Mouse (Mus musculus) lung, embryonic 15.5 days (tissue): ENCODE results near the gene Syap1. TPM values are rescaled to one million over a fixed set of nuclear protein-coding genes. Genes with fewer than 3 reads are reported as not detected.
"Not testable (repeated sequence)": the region's sequence is repeated elsewhere in the genome, so short reads cannot be mapped to it uniquely, and the experiment has no call there.

Experiments
- ATAC-seq: fragments of 200-750 bp; cut with Nextera tagmentation; 2 replicates; pipeline ENCODE4 v1.8.0; 2017; ENCODE audit warnings: moderate number of reproducible peaks, borderline replicate concordance; ENCODE audit not compliant: low FRiP score, low TSS enrichment; ENCODE audit errors: extremely low read depth
- H3K27ac ChIP-seq: fragments of 300-500 bp; sonication (generic); 2 replicates; pipeline ENCODE4 v1.5.1; 2015; ENCODE audit warnings: moderate library complexity, mild to moderate bottlenecking, inconsistent platforms
- H3K27me3 ChIP-seq: fragments of 300-500 bp; sonication (generic); 2 replicates; pipeline ENCODE4 v1.6.1; 2015; ENCODE audit warnings: inconsistent platforms
- H3K36me3 ChIP-seq: fragments of 300-500 bp; sonication (generic); 2 replicates; pipeline ENCODE4 v1.6.1; 2015; ENCODE audit warnings: inconsistent platforms
- H3K4me1 ChIP-seq: fragments of 300-500 bp; sonication (generic); 2 replicates; pipeline ENCODE4 v1.6.1; 2015; ENCODE audit warnings: inconsistent platforms
- H3K4me2 ChIP-seq: fragments of 300-500 bp; sonication (generic); 2 replicates; pipeline ENCODE4 v1.6.1; 2015; ENCODE audit warnings: inconsistent platforms, mild to moderate bottlenecking, moderate library complexity
- H3K4me3 ChIP-seq: fragments of 300-500 bp; sonication (generic); 2 replicates; pipeline ENCODE4 v1.5.1; 2015; ENCODE audit warnings: mild to moderate bottlenecking, inconsistent platforms
- H3K9ac ChIP-seq: fragments of 300-500 bp; sonication (generic); 2 replicates; pipeline ENCODE4 v1.6.1; 2015; ENCODE audit warnings: inconsistent platforms
- H3K9me3 ChIP-seq: fragments of 300-500 bp; sonication (generic); 2 replicates; pipeline ENCODE4 v1.6.1; 2016; ENCODE audit warnings: inconsistent platforms
- WGBS: fragments of 180-500 bp; shearing (Covaris S2); methylation state at CpG from one replicate; pipeline ENCODE4 v1.1.7; 2015; 5-methylcytosine and 5-hydroxymethylcytosine counted together
- polyA plus RNA-seq: library from polyadenylated mRNA; unstranded; fragments of >200 nt; fragmentation: Nextera tagmentation; extraction: Ambion mirVana; gene quantifications from 2 replicates; pipeline ENCODE4 v1.2.1, GENCODE M21; 2015

Syap1 gene
- polyA plus RNA-seq: 39.9 and 41.5 TPM in 2 replicates

DNA sequence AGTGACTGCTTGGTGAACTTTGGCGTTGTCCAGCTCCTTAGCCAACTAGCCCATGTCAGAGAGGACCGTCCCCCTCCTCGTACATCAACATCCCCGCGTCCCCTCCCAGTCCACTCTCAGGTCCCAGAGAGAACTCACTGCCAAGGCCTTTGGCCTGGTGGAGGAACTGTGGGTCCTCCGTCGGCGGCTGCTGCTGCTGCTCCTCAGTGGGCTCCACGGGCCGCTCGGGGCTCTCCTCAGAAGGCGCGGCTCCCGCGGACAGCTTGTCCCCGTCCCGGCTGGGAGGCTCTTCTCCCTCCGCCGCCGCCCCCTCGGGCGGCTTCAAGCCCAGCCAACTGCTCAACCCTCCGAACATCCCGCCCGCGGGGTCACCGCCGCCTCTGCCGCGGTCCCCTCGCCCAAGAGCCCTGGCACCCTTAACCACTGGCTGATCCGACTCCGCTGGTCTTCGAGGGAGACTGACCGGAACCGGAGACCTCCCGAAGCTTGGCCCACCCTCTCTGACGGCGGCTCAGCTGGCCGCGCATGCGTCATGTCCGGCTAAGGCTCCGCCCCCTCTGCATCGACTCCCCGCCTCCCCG, at the start of gene Syap1:
Syap1 (minus strand) TSS at position 517 of the 581 bp plus-strand sequence.
- peak within 1 kb of the TSS; percentile 72 for H3K4me3 ChIP-seq
- H3K36me3 ChIP-seq: no peaks in the 10 kb centered on the region
- H3K4me1 ChIP-seq: no peaks in the 10 kb centered on the region; the same call in 1 of the 2 replicates
- peak; percentile 98 for ATAC-seq
- peak within 1 kb of the TSS; percentile 70 for H3K27ac ChIP-seq
- H3K4me2 ChIP-seq: peak within 1 kb of the TSS; percentile 54
- WGBS: 12% methylated on average over 42 of the region's 47 CpGs
- peak within 1 kb of the TSS; percentile 73 for H3K9ac ChIP-seq
- H3K27me3 ChIP-seq: no peaks in the 10 kb centered on the region
- no peaks in the 10 kb centered on the region for H3K9me3 ChIP-seq

DNA sequence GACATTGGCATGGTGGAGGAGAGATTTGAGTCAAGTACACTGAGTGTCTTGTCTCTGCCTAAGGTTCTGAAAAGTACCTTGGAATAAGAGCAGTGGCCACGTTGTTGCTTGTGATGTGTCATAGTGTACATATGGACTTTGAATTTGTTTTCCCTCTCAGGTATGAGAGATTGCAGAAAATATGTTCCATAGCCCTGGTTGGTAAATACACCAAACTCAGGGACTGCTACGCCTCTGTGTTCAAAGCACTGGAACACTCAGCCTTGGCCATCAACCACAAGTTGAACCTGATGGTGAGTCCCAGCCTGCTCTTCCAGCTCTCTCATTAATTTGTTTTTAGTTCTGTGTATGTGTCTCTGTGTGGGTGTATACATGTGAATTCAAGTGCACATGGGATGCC, 43.2 kb upstream of the Syap1 start:
- 96% methylated on average over 2 of the region's 2 CpGs for WGBS
- no peak overlapping the region for H3K9ac ChIP-seq
- H3K9me3 ChIP-seq: no peaks in the 10 kb centered on the region
- no peak overlapping the region for H3K4me3 ChIP-seq
- no peak overlapping the region for H3K27ac ChIP-seq
- H3K4me2 ChIP-seq: no peak overlapping the region
- H3K36me3 ChIP-seq: peaks cover 7% of the 10 kb centered on the region; the same call in 1 of the 2 replicates
- no peak for ATAC-seq
- no peaks in the 10 kb centered on the region for H3K27me3 ChIP-seq
- H3K4me1 ChIP-seq: no peaks in the 10 kb centered on the region

DNA sequence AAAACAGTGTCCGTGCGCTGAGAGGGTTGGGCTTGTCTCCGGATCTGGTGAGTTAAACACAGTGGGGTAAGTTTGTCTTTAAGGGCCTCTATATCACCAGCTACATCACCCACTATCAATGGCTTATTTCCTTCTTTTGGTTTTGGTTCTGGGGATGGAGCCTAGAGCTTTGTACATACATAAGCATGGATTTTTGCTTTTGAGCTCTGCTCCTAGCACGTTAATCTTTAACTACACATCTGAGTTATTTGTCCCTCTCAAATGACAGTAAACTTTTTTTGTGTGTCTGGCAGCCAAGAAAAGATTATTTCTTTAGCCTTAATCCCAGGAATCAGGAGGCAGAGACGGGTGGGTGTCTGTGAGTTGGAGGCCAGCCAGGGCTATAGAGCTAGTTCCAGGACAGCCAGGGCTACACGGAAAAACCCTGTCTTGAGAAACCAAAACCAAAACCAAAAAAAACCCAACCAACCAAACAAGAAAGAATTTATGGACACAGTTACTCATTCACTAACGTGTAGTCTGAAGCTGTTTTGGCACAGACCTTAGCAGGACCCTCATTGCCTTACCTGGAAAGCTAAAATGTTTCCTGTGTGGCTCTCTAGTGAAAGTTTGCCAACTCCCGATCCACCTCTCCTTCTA, 33.4 kb upstream of the Syap1 start:
- Histone ChIP-seq H3K36me3 (peaks cover 3% of the 10 kb centered on the region; the same call in 1 of the 2 replicates), H3K4me2 (no peak overlapping the region), H3K9ac (no peak overlapping the region), H3K9me3 (no peaks in the 10 kb centered on the region), H3K27me3 (no peaks in the 10 kb centered on the region; the same call in 1 of the 2 replicates), H3K4me1 (no peaks in the 10 kb centered on the region), H3K27ac (no peak overlapping the region), H3K4me3 (no peak overlapping the region)
- 78% methylated on average over 8 of the region's 8 CpGs for WGBS
- no peak for ATAC-seq

DNA sequence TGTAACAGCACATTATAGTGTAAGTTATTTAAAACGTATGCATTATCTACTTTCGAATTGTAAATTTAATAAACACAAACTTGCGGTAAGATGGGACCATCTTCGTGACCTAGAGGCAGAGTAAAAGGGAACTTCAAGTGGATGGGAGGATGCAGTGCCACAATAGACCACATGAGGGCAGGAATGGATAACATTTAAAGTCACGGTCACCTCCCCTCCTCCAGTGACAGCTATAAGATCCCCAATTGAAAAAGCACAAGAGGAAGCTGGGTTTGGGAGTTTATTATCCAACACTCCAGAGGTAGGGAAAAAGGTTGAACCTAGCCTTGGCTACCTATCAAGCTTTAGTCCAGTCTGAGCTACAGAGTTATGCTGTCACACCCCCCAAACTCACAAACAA, 27.4 kb upstream of the Syap1 start:
- no peak overlapping the region for H3K9ac ChIP-seq
- H3K9me3 ChIP-seq: no peaks in the 10 kb centered on the region
- no peak for ATAC-seq
- no peaks in the 10 kb centered on the region for H3K4me1 ChIP-seq
- no peak overlapping the region for H3K4me3 ChIP-seq
- H3K27ac ChIP-seq: no peak overlapping the region
- 38% methylated on average over 5 of the region's 5 CpGs for WGBS
- H3K36me3 ChIP-seq: peaks cover 2% of the 10 kb centered on the region; the same call in 1 of the 2 replicates
- H3K4me2 ChIP-seq: no peak overlapping the region
- H3K27me3 ChIP-seq: no peaks in the 10 kb centered on the region

DNA sequence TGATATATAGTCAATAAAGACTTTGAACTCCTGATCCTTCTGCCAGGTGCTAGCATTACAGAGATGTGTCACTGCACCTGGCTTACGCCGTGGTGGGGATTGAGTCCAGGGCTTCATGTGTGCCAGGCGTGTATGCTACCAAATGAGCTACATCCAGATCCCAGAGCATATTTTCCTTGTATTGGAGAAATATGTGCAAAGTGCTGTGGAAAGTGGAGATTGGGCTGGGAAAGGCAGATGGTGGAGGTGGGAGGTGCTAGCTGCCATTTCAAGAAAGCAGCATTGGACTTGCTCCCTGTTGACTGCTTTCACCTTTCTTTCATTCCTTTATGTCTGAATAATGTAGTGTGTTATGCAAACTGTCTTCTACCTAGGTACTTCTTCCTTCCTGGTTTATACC, 25.4 kb upstream of the Syap1 start:
- Histone ChIP-seq H3K4me2 (no peak overlapping the region), H3K9me3 (no peaks in the 10 kb centered on the region), H3K4me3 (no peak overlapping the region), H3K27ac (no peak overlapping the region), H3K27me3 (no peaks in the 10 kb centered on the region), H3K9ac (no peak overlapping the region), H3K36me3 (peaks cover 5% of the 10 kb centered on the region; the same call in 1 of the 2 replicates), H3K4me1 (no peaks in the 10 kb centered on the region)
- WGBS: 91% methylated on average over 3 of the region's 3 CpGs
- ATAC-seq: no peak

DNA sequence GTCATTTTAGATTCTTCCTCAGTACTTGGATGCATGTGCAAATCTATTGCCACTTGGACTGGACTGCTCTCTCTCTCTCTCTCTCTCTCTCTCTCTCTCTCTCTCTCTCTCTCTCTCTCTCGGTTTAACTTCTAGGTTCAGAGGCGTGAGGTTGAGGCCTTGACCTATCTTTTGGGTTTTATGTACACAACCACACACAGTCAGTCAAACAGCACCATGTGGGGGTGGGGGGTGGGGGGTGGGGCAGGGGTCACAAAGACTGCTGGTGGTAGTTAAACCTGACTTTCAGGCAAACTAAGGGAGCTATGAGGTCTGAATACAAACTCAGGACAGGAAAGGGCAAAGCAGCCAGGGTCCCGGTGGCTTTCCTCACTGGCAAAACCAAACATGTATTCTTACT, 19.3 kb upstream of the Syap1 start:
- Histone ChIP-seq H3K36me3 (peaks cover 5% of the 10 kb centered on the region; the same call in 1 of the 2 replicates), H3K4me1 (no peaks in the 10 kb centered on the region), H3K27me3 (no peaks in the 10 kb centered on the region), H3K27ac (no peak overlapping the region), H3K4me2 (no peak overlapping the region), H3K4me3 (no peak overlapping the region), H3K9ac (no peak overlapping the region), H3K9me3 (no peaks in the 10 kb centered on the region)
- WGBS: 53% methylated on average over 3 of the region's 3 CpGs
- no peak for ATAC-seq

DNA sequence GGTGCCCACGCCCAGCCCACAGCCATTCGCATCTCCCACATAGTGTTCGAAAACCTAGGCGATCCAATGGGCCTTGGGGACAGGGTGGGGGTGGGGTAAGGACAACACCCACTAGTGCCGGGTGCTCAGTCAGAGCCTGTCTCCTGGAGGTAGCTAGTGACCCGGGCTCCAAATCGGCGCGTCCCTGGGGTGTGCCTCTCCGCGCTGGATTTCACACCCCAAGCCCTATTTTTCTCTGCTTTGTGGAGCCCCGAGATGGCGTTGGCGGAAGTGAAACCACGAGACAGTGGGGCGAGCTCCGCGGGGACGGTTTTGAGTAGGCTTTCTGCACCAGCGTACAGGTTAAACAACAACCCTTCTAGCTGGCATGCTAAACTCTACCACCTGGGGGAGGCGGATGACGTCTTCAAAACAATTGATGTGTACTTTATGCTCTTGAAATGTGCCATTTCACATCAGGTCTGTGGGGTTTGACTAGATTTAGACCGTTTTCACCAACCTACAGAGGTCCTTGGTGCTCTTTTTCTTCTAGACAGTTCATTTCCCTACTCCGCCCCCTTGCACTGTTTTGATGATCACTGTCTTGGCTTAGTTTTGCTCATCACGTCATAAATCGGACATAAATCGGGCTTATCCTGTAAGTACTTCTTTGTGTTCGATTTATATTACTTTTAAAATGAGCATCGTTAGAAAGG, 13.9 kb upstream of the Syap1 start:
- peak; percentile 66 for ATAC-seq
- Histone ChIP-seq H3K4me2 (peak overlapping the region; percentile 67), H3K9ac (peak overlapping the region; percentile 60), H3K36me3 (no peaks in the 10 kb centered on the region), H3K4me1 (no peaks in the 10 kb centered on the region), H3K4me3 (peak overlapping the region; percentile 61), H3K9me3 (no peaks in the 10 kb centered on the region), H3K27me3 (peaks cover 2% of the 10 kb centered on the region; the same call in 1 of the 2 replicates), H3K27ac (peak overlapping the region; percentile 88)
- 18% methylated on average over 29 of the region's 29 CpGs for WGBS

DNA sequence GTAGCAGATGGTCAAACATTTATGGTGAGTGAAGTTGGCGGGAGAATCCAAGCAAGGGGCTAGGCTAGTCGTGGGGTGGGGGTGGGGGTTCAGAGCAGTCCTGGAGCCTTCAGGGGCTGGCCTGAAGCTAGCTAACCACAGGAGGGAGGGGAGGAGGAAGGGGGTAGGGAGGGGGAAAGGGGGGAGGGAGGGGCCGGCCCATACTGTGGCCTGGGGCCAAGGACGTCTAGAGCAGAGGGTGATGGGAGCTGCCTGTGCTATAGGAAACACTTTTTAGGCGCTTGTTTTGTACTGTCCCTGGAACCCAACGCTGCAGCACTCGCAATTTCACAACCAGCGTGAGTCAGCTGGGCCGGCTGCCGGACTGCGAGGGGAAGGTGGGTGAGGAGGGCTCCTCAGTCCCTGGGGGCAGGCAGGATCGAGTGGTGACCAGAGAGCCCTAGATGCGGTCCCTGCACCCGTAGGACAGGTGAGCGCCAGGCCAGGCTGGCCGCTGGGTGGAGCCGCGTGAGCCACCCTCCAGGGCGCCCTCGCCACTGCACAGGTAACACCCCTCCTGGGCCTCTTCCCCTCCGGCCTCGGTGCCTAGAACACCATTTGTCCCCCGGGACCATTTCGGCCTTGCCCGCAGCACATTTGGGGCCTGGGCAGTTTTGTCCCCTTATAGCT, 13.3 kb upstream of the Syap1 start:
- ATAC-seq: peak; percentile 93
- WGBS: 15% methylated on average over 23 of the region's 25 CpGs
- H3K4me2 ChIP-seq: peak overlapping the region; percentile 67

DNA sequence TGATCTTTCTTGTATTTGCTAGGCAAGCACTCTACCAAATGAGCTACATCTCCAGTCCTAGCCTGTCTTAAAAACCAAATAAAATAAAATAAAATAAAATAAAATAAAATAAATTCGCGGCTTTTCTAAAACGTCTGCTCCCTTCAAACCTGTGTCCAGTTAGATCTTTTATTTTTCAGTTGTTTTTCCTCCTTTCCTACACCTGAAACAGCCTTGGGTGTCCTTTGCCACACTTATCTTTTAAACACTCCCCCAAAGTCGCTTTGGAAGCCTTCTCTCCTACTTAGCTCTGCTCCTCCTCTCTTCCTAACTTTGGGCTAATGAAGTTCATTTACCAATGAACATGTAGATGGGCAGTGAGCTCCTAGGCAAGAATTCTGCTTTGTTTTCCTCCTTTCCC, 12.7 kb upstream of the Syap1 start, which contains the start of gene Ctps2:
Ctps2 (plus strand) TSS at position 301 of the 400 bp plus-strand sequence.
- ATAC-seq: no peak
- WGBS: 25% methylated on average over 4 of the region's 4 CpGs
- Histone ChIP-seq H3K36me3 (no peaks in the 10 kb centered on the region), H3K4me1 (no peaks in the 10 kb centered on the region), H3K4me2 (peak within 1 kb of the TSS; percentile 67), H3K9me3 (no peaks in the 10 kb centered on the region), H3K4me3 (peak within 1 kb of the TSS; percentile 61), H3K27ac (peak within 1 kb of the TSS; percentile 88), H3K9ac (peak within 1 kb of the TSS; percentile 60), H3K27me3 (peaks cover 2% of the 10 kb centered on the region; the same call in 1 of the 2 replicates)

More for the DNA sequence above, 13.3 kb upstream of the Syap1 start:
- Histone ChIP-seq H3K27ac (peak overlapping the region; percentile 88), H3K9ac (peak overlapping the region; percentile 60), H3K36me3 (no peaks in the 10 kb centered on the region), H3K27me3 (peaks cover 2% of the 10 kb centered on the region; the same call in 1 of the 2 replicates), H3K4me1 (no peaks in the 10 kb centered on the region), H3K9me3 (no peaks in the 10 kb centered on the region), H3K4me3 (peak overlapping the region; percentile 61)

DNA sequence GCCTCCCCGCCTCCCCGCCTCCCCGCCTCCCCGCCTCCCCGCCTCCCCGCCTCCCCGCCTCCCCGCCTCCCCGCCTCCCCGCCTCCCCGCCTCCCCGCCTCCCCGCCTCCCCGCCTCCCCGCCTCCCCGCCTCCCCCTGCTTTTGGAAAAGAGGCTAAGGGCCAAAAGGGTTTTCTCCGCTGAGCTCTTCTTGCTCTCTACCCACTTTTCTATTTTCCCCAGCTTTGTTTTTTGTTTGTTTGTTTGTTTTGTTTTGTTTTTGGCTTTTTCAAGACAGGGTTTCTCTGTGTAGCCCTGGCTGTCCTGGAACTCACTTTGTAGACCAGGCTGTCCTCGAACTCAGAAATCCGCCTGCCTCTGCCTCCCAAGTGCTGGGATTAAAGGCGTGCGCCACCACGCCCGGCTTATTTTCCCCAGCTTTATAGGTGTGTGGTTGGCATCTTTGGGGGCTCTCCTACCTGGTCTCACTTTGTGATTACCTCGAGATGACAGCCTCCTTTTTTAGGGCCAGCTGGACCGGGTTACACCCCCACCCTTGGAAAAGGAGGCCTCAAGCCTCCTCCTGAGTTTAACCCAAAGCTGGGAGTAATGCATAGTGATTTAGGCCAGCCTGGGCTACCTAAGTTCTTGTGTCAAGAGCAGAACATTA, 452 bp upstream of the Syap1 start:
- not testable (repeated sequence) for H3K4me3 ChIP-seq
- WGBS: 77% methylated on average over 9 of the region's 25 CpGs

DNA sequence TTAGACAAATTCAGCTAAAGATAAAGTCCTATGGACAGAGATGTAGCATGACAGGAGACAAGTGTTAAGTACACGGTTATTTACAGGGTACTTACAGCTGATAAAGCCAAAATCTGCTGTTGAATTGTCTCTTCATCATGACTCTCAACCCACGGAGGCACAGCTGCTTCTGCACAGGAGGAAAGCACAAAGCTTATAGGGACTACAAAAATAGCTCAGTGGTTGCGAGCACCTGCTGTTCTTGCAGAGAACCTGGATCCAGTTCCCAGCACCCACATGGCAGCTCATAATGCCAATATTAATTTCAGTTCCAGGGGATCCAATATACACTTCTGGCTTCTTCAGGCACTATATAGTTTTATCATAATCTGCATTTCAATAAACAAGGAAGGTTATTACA, 10.0 kb downstream of the Syap1 start:
- no peak for ATAC-seq
- H3K9ac ChIP-seq: no peak overlapping the region
- H3K36me3 ChIP-seq: no peaks in the 10 kb centered on the region; the same call in 1 of the 2 replicates
- H3K27me3 ChIP-seq: no peaks in the 10 kb centered on the region
- H3K4me1 ChIP-seq: no peaks in the 10 kb centered on the region
- no peak overlapping the region for H3K4me2 ChIP-seq
- 87% methylated on average over 3 of the region's 3 CpGs for WGBS
- no peak overlapping the region for H3K4me3 ChIP-seq
- H3K9me3 ChIP-seq: no peaks in the 10 kb centered on the region
- no peak overlapping the region for H3K27ac ChIP-seq

More for the DNA sequence above, 452 bp upstream of the Syap1 start:
- H3K4me1 ChIP-seq, H3K36me3 ChIP-seq, H3K9me3 ChIP-seq, H3K4me2 ChIP-seq, H3K9ac ChIP-seq, H3K27me3 ChIP-seq, H3K27ac ChIP-seq: not testable (repeated sequence)
- ATAC-seq: peak; percentile 25
